Mouse (Mus musculus): ENCODE results near the gene Ptprc. TPM values are rescaled to one million over a fixed set of nuclear protein-coding genes. Genes with fewer than 3 reads are reported as not detected.

Gene Ptprc
- 1,541 TPM for total RNA-seq (2023)

DNA sequence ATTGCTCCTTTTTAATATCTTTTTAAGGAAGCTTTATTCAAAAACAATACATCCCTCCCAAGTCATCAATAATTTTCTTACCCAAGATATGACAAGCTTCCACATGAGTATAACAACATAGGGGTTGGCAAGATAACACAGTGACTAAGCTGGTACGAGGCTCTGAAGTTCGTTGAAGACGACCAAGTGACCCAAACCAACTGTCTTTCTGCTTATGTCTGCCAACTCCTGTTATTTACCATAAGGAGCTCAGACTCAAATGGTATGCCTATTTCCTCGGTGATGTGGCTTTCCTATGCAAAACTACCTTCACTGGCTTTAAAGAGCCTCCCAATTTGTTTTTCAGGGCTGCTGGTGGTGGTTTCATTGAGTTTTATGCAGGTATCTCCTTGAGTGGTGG lies at the start of gene Ptprc:
Gene Ptprc (minus strand): TSS at position 215 of the 400 bp plus-strand sequence.

Other genes with a start within 250 kb of the Ptprc start
- not detected for gene Atp6v1g3, start 98.0 kb upstream of the Ptprc start, total RNA-seq (2023)

Data from CD4-positive naive resting alpha-beta T cell, adult 57 days (primary cell).